Mouse (Mus musculus): ENCODE data around the gene Pla2g4b.

Gene Pla2g4b

DNA sequence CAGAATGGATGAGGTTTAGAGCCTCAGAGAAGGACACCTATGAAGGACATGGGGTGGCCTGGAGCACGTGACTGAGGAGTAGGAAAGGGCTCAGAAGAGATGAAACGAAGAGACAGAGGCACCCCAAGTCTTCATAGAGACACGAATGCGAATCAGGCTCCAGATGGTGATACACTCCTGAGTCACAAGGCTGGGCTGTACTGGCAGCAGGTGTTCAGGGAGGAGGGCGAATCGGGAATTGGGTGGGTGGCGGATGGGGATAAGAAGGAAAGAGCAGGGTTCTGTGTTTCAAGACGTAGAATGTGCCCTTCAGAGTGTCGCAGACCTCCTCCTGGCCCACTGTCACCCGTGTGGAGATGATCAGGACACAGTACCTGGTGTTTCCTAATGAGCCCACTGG lies 32.0 kb downstream of the Pla2g4b start:
- DNase-seq = no peak

DNA sequence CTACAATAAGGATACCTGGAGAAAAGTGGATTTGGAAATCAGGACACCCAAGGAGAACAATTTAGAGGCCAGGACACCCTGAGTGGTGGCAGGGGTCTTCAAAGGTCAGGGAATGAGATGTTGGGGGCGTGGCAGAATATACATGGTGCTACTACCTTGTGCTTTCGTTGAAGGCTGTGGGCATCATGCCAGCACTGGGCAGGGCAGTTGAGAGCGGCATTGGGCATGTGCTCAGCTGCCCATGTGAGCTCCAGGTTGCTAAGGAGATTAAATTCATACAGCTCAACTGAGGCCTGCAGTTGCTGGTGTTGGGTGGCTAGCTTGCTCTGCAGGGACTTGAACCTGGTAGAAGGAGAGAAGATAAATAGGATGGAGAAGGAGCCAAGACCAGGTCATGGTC lies 33.0 kb downstream of the Pla2g4b start:
- DNase-seq = no peak

DNA sequence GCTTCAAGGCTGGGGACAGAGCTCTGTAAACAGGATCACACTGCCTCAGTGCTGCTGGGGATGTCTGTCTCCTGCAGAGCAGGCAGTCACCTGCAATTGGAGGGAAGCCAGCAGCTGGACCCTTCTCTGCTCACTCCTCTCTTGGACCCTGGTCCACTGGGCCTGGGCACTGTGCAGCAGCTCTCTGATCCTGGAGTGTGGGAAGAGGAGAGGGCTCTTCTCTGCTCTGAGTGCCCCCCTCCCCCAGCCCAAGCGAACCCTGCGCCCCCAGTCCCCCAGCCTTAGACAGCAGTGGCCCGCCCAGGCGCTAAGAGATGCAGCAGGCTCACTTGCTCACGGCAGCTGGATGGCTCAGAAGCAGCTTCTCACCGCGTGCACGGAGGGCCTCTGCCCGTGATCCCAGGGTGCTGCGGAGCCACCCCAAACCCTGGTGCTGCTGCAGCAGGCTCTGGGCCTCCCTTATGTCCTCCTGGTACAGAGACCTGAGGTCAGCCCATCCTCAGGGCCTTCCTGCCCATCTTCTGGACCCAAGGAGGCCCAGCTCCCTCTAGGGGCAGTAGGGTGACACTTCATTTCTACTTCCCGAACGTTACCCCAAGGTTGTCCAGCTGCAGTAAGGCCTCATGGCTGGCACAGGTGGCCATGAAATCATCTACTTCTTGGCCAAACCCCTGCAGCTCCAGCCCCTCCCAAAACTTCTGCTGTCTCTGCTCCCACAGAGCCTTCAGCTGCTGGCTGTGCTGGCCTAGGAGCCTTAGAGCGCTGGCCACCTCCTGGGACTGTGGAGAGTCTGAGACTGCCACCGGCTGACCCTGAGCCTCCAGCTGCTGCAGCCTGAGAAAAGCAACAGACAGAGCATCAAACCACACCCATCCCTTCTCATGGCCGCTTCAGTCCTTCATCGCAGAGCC lies 35.6 kb downstream of the Pla2g4b start:
- DNase-seq = peak; percentile 27 to 60

DNA sequence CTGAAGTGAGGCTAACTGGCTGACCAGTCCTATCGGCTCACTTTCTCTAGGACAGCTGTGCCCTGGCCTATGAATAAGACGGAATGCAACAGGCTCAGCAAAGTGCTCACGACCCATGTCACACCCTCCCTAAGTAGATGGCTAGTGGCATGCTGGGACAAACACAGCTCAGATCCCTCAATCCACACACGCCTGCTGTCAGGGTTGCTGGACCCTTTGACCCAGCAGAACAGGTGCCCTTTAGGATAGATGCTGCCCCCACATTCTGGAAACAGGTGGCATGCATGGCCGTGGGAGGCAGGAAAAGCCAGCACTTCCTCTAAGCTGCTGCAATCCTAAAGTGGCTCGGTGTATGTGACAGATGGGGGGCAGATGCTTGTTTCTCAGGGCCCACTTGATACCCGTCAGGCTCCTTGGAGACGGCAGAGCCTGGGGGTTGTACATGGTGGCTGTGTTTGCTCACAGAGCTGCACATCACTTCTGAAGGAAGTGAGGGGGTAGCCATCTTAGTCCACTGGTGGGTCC lies 36.3 kb downstream of the Pla2g4b start:
- DNase-seq = no peak

DNA sequence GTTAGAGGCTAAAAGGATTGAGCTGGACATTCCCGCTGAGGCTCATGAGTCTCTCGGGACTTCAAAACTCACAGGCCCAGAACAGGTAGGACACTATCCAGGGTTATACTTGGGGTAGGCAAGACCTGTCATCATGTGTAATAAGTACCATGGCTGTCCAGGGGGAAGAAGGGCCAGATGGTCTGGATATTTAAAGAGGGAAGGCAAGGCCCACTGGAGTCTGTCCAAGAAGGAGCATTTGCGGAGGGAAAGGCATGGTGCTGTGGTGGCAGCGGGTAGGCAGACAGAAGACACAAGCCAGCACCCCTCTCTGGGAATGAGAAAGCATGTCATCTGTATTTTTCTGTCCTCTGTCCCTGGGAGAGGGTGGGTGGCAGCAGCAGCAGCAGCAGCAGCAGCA lies 40.9 kb downstream of the Pla2g4b start:
- no peak for DNase-seq

DNA sequence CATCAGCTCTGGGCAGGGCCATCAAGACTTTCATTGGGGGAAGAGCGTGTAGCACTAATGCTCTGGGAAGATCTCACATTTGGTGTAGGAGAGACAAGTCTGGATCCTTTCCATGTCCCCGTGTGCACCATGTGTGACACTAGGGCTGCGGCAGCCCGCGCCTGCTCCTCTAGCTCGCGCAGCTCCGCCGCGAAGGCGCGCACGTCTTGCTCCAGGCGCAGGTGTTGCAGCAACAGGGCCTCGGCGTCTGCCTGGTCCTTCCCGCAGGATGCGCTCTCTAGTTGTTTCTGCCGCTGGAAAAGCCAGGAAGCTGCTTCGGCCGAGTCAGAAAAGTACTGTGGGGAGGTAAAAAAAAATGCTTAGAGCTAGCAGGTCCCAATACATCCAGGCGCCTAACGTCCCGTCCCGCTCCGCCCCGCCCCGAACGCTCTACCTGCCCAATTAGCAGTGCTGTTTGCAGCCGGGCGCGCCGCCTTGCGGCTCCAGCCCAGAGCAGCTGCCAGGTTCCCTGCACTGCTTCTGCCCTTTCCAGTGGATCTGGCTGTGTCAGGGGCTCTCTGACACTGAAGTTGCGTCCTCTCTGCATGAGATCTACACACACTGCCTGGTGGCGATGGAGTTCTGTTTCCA lies 43.0 kb downstream of the Pla2g4b start:
- DNase-seq = peak; percentile 68 to 86

DNA sequence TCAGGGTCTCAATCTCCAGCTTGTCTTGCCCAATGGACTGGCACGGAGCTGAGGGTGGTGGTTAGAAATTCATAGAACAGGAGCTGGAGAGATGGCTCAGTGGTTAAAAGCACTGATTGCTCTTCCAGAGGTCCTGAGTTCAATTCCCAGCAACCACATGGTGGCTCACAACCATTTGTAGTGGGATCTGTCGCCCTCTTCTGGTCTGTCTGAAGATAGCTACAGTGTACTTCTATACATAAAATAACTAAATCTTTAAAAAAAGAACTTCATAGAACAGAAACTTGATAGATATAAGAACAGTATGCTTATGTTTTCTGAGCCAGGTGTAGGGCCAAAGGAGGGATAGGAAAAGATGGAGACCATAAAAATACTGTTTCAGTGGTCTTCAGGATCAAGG lies 49.2 kb downstream of the Pla2g4b start:
- no peak for DNase-seq

DNA sequence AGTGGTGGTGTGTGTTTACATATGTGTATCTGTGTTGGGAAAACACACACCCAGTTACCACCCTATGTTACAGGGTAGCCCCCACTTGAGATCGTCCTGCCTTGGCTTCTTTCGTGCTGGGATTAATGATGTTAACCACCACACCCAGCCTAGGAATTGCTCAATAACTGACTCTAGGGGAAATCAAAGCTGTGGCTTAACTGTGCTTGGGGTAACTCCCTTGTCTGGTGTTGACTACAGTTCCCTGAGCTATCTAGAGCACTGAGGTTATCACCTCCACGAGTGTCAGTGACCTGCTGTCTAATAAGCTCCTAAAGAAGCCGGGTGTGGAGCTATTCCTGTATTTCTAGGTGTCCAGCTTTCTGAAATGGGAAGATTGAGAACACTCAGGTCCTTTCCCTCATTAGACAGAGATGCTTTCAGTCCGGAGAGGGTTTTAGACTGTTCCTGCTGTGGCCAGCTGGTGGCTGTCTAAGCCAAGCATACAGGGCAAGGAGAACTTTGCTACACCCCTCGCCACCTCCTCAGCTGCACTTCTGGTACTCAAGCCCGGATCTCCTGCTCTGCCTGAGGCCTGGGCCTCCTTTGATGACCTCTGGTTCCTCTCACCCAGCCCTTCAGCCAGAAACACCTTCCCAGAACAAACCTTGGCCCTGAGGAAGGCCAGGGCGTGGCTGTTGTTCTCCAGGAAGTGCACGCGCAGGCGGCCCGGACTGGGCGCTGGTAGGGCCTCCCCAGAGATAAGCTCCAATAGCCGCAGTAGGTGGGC lies 51.6 kb downstream of the Pla2g4b start:
- DNase-seq = peak; percentile 37 to 61

DNA sequence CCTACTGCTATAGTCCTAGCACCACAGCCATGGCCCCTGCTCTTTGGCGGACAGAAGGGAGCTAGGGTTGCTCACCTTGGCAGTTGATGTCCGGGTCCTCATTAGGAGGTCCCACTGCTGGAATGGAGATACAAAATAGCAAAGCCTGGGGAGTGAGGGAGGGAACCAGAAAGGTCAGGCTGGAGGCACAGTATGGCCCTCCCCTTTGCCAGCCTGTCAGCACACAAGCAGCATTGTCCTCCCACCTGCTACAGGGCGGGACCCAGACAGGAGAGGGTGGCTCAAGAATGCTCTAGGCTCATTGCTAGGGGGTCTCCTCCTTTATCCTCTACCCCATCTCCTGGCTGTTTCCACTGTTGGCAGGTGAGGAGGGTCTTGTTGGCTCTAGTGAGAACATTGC lies 52.8 kb downstream of the Pla2g4b start:
- DNase-seq = no peak

DNA sequence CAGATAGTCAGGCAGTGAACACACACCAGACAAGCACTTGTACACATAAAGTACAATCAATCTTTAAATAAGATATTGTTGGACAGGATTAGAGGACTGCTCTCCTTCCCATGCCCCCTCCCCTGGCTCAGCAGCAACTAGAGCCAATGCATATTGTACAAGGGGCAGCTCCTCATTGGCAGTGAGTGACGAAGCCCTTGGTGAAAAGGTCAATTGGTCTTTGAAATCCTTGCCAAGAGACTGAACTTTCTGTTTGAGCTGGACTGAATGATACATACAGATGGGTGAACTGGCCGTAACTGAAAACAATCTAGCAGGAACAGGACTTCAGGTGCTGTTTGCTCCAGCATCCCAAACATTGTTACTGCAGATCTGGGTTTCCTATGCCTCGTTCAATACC lies 54.2 kb downstream of the Pla2g4b start:
- DNase-seq = no peak

DNA sequence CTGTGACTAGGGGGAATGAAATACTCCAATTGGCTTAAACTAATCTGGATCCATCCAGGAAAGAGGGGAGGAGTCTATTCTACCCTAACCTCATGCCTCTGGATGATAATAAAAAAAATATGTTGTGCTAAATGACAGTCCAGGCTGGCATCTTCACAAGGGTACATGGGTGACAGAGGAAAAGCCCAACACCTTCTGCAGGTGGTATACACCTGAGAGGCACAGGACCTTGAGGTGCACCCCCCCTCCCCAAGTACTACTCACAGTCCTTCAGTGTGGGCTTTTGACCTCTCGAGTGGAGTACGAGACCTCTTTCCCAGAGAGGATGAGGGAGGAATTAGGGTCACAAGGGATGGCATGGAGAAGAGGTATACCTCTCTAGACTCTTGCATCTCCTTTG lies 54.7 kb downstream of the Pla2g4b start:
- DNase-seq = no peak

DNA sequence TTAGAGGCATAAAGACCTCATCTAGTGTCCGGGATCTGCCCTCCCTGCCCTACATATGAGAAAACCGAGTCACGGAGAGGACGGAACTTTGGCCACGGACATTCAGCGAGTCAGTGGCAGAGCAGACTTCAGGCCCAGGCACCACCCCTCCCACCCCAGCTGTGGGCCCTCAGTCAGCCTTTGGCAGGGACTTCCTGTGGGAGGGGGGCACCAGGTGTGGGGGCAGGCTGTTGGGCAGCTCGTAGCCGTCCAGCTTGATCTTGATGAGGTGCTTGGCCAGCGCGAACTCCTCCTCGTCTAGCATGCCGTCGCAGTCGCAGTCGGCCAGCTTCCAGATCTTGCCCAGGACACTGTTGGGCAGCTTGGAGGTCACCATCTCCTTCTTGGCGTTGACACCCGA lies 57.8 kb downstream of the Pla2g4b start:
- DNase-seq = no peak

Data from kidney, postnatal 36 days (tissue).